ENCODE assay signal across 10 mouse cellular contexts in genomic region chr9:13613325-13614268, GRCm38 (mm10).
DNase-seq lines count a peak whose midpoint lies in the region; ATAC-seq and TF ChIP-seq lines count a peak whose summit lies in the region.
"Had no signal": no experiment of that assay in that cellular context is flagged by ENCODE, and none has a peak within 500 bp of the region (broad histone marks: within the 10 kb centered on the region; RNA-seq: fewer than 3 reads in every experiment).

No protein-coding gene starts in this region.

- 58% methylated on average over 8 of the region's 8 CpGs for WGBS in heart, embryonic 13.5 days
- 78% methylated on average over 8 of the region's 8 CpGs for WGBS in heart, adult 2 months
- WGBS in forebrain, embryonic 12.5 days = 31% methylated on average over 8 of the region's 8 CpGs
- 50% methylated on average over 8 of the region's 8 CpGs for WGBS in limb, embryonic 10.5 days
- WGBS in neural tube, embryonic 13.5 days = 34% methylated on average over 8 of the region's 8 CpGs

- H3K4me2 ChIP-seq in heart, embryonic 13.5 days = peak overlapping the region; percentile 4; the same call in 1 of the 2 replicates
- H3K4me2 ChIP-seq in forebrain, embryonic 12.5 days = peak overlapping the region; percentile 27
- no peak overlapping the region; the same call in 1 of the 2 replicates for H3K4me2 ChIP-seq in neural tube, embryonic 13.5 days

- no peak overlapping the region; the same call in 1 of the 2 replicates for H3K27ac ChIP-seq in heart, embryonic 13.5 days (replicated peaks)
- no peak overlapping the region for H3K27ac ChIP-seq in heart, adult 2 months
- peak overlapping the region; percentile 46 for H3K27ac ChIP-seq in forebrain, embryonic 12.5 days
- peak overlapping the region; percentile 61 for H3K27ac ChIP-seq in limb, embryonic 10.5 days
- H3K27ac ChIP-seq in neural tube, embryonic 13.5 days (replicated peaks) = peak overlapping the region; percentile 59; the same call in 1 of the 2 replicates

- peaks cover 2% of the 10 kb centered on the region; the same call in 1 of the 2 replicates for H3K79me2 ChIP-seq in heart, adult 2 months (replicated peaks; ENCODE audit: control insufficient read depth, insufficient read depth, low read length)

- H3K9me3 ChIP-seq in heart, embryonic 13.5 days = no peaks in the 10 kb centered on the region
- no peaks in the 10 kb centered on the region for H3K9me3 ChIP-seq in forebrain, embryonic 12.5 days
- no peaks in the 10 kb centered on the region for H3K9me3 ChIP-seq in limb, embryonic 10.5 days (replicated peaks)
- H3K9me3 ChIP-seq in neural tube, embryonic 13.5 days = no peaks in the 10 kb centered on the region

- no peak for TF ChIP-seq POLR2A in heart, adult 2 months (IDR thresholded peaks at IDR 0.05; ENCODE audit: insufficient read depth, low read depth, low read length)

- peaks cover 46% of the 10 kb centered on the region for H3K4me1 ChIP-seq in heart, embryonic 13.5 days
- peaks cover 4% of the 10 kb centered on the region for H3K4me1 ChIP-seq in heart, adult 2 months (ENCODE audit: control insufficient read depth, insufficient read depth, low read length)
- H3K4me1 ChIP-seq in forebrain, embryonic 12.5 days = peaks cover 20% of the 10 kb centered on the region
- H3K4me1 ChIP-seq in limb, embryonic 10.5 days = peaks cover 33% of the 10 kb centered on the region
- peaks cover 40% of the 10 kb centered on the region for H3K4me1 ChIP-seq in neural tube, embryonic 13.5 days (replicated peaks)

- TF ChIP-seq CTCF in heart, adult 2 months (IDR thresholded peaks at IDR 0.05) = no peak

- TF ChIP-seq EP300 in heart, adult 2 months (IDR thresholded peaks at IDR 0.05; ENCODE audit: insufficient read depth, low read depth, low read length) = no peak

- intact Hi-C loops in heart, adult 2 months (cut with DNase I) = no loop called here

- H3K9ac ChIP-seq in heart, embryonic 13.5 days = no peak overlapping the region
- H3K9ac ChIP-seq in heart, adult 2 months (ENCODE audit: low read depth, low read length) = no peak overlapping the region
- H3K9ac ChIP-seq in forebrain, embryonic 12.5 days = 0 out of 2 replicates have a peak overlapping the region, but pooled peaks have one; percentile 12
- H3K9ac ChIP-seq in neural tube, embryonic 13.5 days = no peak overlapping the region

- no peak for DNase-seq in heart, adult 2 months
- DNase-seq in limb, embryonic 10.5 days (ENCODE audit: low spot score) = peak; percentile 36
- DNase-seq in thymus, postnatal 36 days = no peak
- DNase-seq in adrenal gland, postnatal 25 days = no peak
- no peak for DNase-seq in adipocyte (ENCODE audit: low spot score)
- DNase-seq: adrenal gland, postnatal 14 days; thymus, postnatal 25 days had no signal

- H3K27me3 ChIP-seq in heart, embryonic 13.5 days (replicated peaks) = no peaks in the 10 kb centered on the region
- H3K27me3 ChIP-seq in heart, adult 2 months (ENCODE audit: control insufficient read depth, insufficient read depth, low read length) = no peaks in the 10 kb centered on the region
- H3K27me3 ChIP-seq in forebrain, embryonic 12.5 days = no peaks in the 10 kb centered on the region
- H3K27me3 ChIP-seq in limb, embryonic 10.5 days (ENCODE audit: low read depth, poor library complexity, severe bottlenecking) = no peaks in the 10 kb centered on the region
- no peaks in the 10 kb centered on the region for H3K27me3 ChIP-seq in neural tube, embryonic 13.5 days

- H3K36me3 ChIP-seq in heart, embryonic 13.5 days = no peaks in the 10 kb centered on the region
- no peaks in the 10 kb centered on the region for H3K36me3 ChIP-seq in heart, adult 2 months (ENCODE audit: control insufficient read depth, insufficient read depth, low read length)
- no peaks in the 10 kb centered on the region for H3K36me3 ChIP-seq in forebrain, embryonic 12.5 days (replicated peaks)
- H3K36me3 ChIP-seq in limb, embryonic 10.5 days = no peaks in the 10 kb centered on the region
- no peaks in the 10 kb centered on the region for H3K36me3 ChIP-seq in neural tube, embryonic 13.5 days

- ATAC-seq in heart, embryonic 13.5 days (ENCODE audit: extremely low read depth, insufficient number of reproducible peaks, low FRiP score, low TSS enrichment) = no peak
- peak; percentile 68; the same call in 1 of the 2 replicates for ATAC-seq in forebrain, embryonic 12.5 days (ENCODE audit: low FRiP score)
- ATAC-seq in neural tube, embryonic 13.5 days (ENCODE audit: low read depth) = peak; percentile 34; the same call in 1 of the 2 replicates

- H3K4me3 ChIP-seq in heart, embryonic 13.5 days = no peak overlapping the region
- no peak overlapping the region for H3K4me3 ChIP-seq in heart, adult 2 months
- no peak overlapping the region for H3K4me3 ChIP-seq in forebrain, embryonic 12.5 days (replicated peaks)
- H3K4me3 ChIP-seq in limb, embryonic 10.5 days = no peak overlapping the region
- H3K4me3 ChIP-seq in neural tube, embryonic 13.5 days = no peak overlapping the region

Comparison
In these comparisons a context has a peak if more than half of its experiments do, and no peak if none do; other contexts are left out.
1. H3K27ac ChIP-seq: peak in forebrain, embryonic 12.5 days (single experiment), limb, embryonic 10.5 days (single experiment) and neural tube, embryonic 13.5 days (single experiment); none in heart, embryonic 13.5 days (single experiment) and heart, adult 2 months (single experiment).